Mouse (Mus musculus) cerebellum, adult 2 months (tissue): ENCODE data around the gene Oxtr.

Experiments used
- CTCF ChIP-seq: fragments of 200-500 bp; IDR thresholded peaks from 2 replicates; pipeline ENCODE4 v1.5.1; 2011; ENCODE audit warnings: low read depth, mild to moderate bottlenecking, control low read depth, low read length, moderate library complexity, borderline replicate concordance; ENCODE audit not compliant: insufficient read depth
- POLR2A ChIP-seq: fragments of 200-500 bp; IDR thresholded peaks from 2 replicates; pipeline ENCODE4 v1.6.1; 2011; ENCODE audit warnings: low read length, control low read depth, borderline replicate concordance; ENCODE audit not compliant: insufficient read depth

DNA sequence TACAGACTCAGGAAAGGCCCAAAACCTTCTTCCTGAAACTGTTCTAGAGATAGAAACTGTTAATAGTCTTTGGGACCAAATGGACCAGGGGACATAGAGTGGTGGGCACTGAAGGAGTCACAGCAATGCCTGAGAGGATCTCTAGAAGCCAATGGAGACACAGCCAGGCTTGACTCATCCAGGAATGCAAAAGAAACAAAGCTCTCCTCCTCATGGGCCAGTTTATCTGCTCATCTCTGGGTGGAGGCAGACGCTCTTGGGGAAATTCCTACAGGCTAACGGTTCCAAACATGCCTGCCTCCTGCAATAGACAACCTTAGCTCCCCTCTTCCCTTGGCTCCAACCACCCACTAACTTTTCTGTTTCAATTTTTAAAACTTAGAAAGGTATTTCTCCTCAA lies 7.7 kb upstream of the Oxtr start:
- TF ChIP-seq CTCF (no peak), POLR2A (no peak)
